ENCODE assay signal across 34 mouse cellular contexts in the genomic region with DNA sequence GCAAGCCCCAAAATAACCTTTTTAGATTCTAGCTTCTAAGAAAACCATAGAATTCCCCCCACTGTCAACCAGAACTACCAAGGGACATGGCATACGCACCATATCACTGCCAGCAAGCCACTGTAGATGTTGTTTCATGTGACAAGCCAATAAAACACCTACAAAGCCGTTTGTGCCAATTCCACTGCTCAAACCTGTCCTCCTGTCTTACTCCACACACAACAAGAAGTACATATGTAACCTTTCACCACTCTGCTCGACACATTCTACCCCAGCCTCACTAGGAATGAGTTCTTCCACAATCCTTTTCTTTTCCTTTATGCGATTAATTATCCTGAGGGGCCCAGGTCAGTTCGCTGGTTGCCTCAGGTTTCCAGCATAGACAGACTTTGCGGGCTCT. TPM values are rescaled to one million over a fixed set of nuclear protein-coding genes. Genes with fewer than 3 reads are reported as not detected.
"Had no signal": no experiment of that assay in that cellular context is flagged by ENCODE, and none has a peak within 500 bp of the region (broad histone marks: within the 10 kb centered on the region; RNA-seq: fewer than 3 reads in every experiment).

No protein-coding gene starts in this region.

- H3K4me2 ChIP-seq: heart, embryonic 11.5 days; heart, embryonic 13.5 days; heart, embryonic 15.5 days; hindbrain, embryonic 12.5 days; hindbrain, embryonic 14.5 days; intestine, embryonic 15.5 days; limb, embryonic 13.5 days; limb, embryonic 15.5 days; liver, embryonic 12.5 days had no signal

- ATAC-seq: hindbrain, embryonic 16.5 days; inflammation-experienced regulatory T-cells, adult 6 months; intestine, postnatal 0 days; liver, embryonic 12.5 days had no signal

- H3K4me1 ChIP-seq: intestine, embryonic 15.5 days; limb, embryonic 13.5 days had no signal

- H3K4me3 ChIP-seq: heart, adult 2 months; heart, embryonic 13.5 days; heart, embryonic 15.5 days; hindbrain, embryonic 10.5 days; hindbrain, embryonic 12.5 days; intestine, embryonic 15.5 days; limb, embryonic 13.5 days; limb, embryonic 15.5 days; liver, embryonic 12.5 days had no signal

- H3K27me3 ChIP-seq: heart, embryonic 13.5 days; heart, embryonic 15.5 days; hindbrain, embryonic 12.5 days; intestine, embryonic 15.5 days; limb, embryonic 13.5 days; limb, embryonic 15.5 days; liver, embryonic 12.5 days had no signal

- H3K9ac ChIP-seq: heart, embryonic 13.5 days; heart, embryonic 15.5 days; hindbrain, embryonic 12.5 days; hindbrain, embryonic 14.5 days; intestine, embryonic 15.5 days; limb, embryonic 13.5 days; limb, embryonic 15.5 days; liver, embryonic 12.5 days; liver, embryonic 14.5 days had no signal

- H3K27ac ChIP-seq: heart, adult 2 months; heart, embryonic 13.5 days; heart, embryonic 15.5 days; hindbrain, embryonic 10.5 days; hindbrain, embryonic 12.5 days; hindbrain, embryonic 14.5 days; intestine, embryonic 15.5 days; layer of hippocampus, adult 2 months; left cerebral cortex, adult 2 months; limb, embryonic 13.5 days; limb, embryonic 15.5 days; liver, embryonic 12.5 days; liver, embryonic 14.5 days had no signal

- H3K9me3 ChIP-seq: heart, embryonic 13.5 days; heart, embryonic 15.5 days; hindbrain, embryonic 10.5 days; hindbrain, embryonic 12.5 days; intestine, embryonic 15.5 days; limb, embryonic 15.5 days; liver, embryonic 12.5 days had no signal

RNA-seq across cellular contexts. Expression of gene Olfr1367, which starts 48.9 kb away (rescaled TPM):
- total RNA-seq: gastrocnemius, adult 18-20 months; gastrocnemius, adult 8-10 months; gastrocnemius, postnatal 14 days; gastrocnemius, postnatal 36 days; granulocyte monocyte progenitor cell, adult 5-6 weeks; heart, adult 2 months; heart, postnatal 14 days; heart, postnatal 36 days; layer of hippocampus, adult 2 months; layer of hippocampus, postnatal 10 days; layer of hippocampus, postnatal 25 days; left cerebral cortex, adult 2 months; left cerebral cortex, postnatal 25 days; left cerebral cortex, postnatal 4 days had no signal
- polyA plus RNA-seq: frontal cortex, adult 2 months; heart, adult 2 months; heart, embryonic 11.5 days; heart, embryonic 13.5 days; heart, embryonic 15.5 days; heart, postnatal 0 days; hindbrain, embryonic 10.5 days; hindbrain, embryonic 12.5 days; hindbrain, embryonic 14.5 days; hindbrain, embryonic 16.5 days; inflammation-experienced regulatory T-cells, adult 6 months; intestine, embryonic 15.5 days; intestine, postnatal 0 days; kidney, embryonic 14.5 days; kidney, embryonic 16.5 days; limb, embryonic 11.5 days; limb, embryonic 13.5 days; limb, embryonic 15.5 days; liver, embryonic 12.5 days; liver, embryonic 14.5 days; liver, embryonic 16.5 days had no signal
